Mouse (Mus musculus) liver (tissue): ENCODE measurements around the gene Ccdc87.
A peak's percentile ranks its signal among the peaks of the same experiment; 100 is the strongest.
"Not testable (repeated sequence)": the region's sequence is repeated elsewhere in the genome, so short reads cannot be mapped to it uniquely, and the experiment has no call there.

Experiments
- DNase-seq: peaks from one replicate; pipeline ENCODE4 v3.0.0-alpha.2; 2020; ENCODE audit warnings: mixed read lengths

The Ccdc87 gene

DNA sequence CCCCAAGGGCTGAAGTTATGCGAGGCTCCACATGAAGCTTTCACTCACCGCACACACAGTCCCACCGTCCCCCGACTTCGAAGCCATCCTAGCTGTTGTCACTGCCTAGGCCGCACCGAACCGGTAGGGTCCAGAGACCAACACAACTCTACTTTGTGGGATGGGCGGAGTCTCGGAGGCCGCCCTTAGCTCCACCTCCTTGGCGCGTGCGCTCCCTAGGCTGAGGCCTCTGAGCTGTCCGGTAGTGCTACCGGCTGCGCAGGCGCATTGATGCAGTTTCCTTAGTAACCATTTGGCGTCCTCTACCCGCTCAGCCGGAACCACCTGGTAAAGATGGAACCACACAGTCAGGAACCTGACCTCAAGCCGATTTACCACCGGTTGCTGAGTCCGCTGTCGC lies at the start of gene Ccdc87, which contains the start of gene Ccs:
Gene Ccdc87 (plus strand): TSS at position 218 of the 400 bp plus-strand sequence.
Gene Ccs (minus strand): TSS at position 184 of the 400 bp plus-strand sequence.
- peak; percentile 97 for DNase-seq

DNA sequence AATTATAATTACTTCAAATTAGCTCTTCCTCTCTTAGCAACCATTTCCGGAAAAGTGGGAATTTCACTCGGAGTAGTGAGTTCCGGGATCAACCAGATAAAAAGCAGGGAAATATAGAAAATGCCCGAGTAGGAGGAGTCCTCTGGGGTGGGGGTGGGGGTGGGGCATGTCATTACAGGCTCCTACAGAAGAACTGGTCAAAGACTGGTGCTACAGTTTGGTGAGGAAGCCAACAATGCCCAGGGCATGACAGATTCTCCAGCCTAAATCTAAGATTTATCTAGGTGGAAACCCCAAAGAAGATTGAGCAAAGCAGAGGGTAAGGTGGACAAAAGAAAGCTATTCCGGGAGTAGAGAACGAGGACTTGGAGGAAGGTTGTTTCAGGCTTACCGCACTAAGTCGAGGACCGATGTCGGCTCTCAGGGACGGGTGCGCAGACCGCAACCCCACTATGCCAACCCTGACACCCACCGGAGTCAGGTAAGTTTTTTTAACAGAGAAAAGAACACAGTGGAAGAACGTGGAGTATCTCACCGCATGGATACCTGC lies 45.8 kb upstream of the Ccdc87 start:
- peak; percentile 64 for DNase-seq

DNA sequence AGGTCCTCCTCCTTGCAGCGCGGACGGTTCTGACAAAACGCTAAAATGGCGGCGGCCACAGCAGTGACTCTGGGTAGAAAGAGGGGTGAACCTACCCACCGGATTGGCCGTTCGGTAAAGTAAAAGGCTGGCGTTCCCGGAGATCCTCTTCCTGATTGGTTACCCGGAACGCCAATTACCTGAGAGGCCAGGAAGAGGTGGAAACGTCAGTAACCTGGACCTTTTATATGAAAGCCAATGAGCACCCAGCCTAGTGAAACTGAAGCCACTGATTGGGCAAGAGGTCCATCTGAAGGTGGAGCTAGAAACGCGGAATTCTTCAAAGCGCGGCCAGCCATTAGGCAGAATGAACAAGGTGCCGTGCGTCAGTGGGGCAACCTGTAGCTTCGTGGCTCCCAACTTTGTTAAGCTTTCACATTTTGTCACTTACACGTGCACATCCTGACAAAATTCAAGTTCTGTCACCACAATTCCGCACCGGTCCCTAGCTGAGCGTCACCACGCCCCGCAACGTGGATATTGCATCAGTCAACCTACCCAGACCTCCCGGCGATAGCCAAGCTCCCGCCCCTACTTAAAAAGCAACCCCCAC lies 45.2 kb upstream of the Ccdc87 start, which contains the start of gene Rbm4:
Gene Rbm4 (minus strand): TSS at position 71 of the 592 bp plus-strand sequence.
- DNase-seq, result peak; percentile 95

DNA sequence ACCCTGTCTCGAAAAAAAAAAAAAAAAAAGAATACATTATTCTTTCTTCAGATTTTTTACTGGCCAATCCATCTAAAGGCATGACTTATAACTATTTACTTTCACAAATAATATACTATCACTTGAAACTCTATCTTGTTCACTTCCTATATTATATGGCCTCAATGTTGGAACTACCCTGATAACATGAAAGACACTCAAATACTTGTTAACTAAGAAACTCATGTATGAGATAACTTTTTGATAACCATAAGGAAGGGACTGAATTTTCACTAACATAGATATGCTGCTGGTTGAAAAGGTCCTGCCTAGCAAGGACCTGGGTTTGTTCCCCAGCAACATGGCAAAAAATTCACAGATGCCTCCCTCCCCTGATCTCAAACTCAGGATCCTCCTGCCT lies 43.2 kb upstream of the Ccdc87 start:
- DNase-seq, result no peak

DNA sequence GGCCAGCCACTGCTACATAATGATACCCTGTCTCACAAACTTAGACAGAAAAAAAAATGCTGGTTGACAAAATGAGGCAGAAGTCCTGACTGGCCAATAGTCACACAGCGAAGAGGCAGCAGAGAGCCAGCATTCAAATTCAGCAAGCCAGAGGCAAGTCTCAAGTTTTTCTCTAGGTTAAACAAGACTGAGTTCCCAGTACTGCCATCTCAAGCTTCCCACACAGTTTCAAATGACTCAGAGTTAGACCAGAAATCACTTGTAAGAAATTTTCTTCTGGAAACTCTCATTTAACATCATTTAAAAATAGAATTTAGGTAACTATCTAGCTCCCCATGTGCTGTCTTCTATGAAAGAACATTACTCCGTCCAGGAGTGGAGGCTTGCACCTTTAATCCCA lies 41.3 kb upstream of the Ccdc87 start:
- DNase-seq, result no peak

DNA sequence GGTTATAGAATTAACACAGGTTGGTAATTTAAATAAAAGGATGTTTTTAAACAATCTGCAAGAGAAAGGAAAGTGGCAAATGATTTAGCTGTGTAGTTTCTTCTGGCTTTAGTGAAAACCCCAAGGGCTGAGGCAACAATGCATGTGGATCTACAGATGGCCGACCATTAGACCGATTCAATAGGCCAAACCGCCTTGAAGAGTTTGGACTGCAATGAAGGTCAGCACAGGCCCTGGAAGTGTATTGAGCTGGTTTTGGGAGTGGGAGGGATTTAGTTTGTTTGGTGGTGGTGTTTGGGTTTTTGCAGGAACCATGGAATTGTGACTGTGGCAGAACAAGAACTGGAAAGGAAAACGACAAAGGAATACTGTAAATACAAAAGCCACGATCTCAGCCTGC lies 40.1 kb upstream of the Ccdc87 start:
- no peak for DNase-seq

DNA sequence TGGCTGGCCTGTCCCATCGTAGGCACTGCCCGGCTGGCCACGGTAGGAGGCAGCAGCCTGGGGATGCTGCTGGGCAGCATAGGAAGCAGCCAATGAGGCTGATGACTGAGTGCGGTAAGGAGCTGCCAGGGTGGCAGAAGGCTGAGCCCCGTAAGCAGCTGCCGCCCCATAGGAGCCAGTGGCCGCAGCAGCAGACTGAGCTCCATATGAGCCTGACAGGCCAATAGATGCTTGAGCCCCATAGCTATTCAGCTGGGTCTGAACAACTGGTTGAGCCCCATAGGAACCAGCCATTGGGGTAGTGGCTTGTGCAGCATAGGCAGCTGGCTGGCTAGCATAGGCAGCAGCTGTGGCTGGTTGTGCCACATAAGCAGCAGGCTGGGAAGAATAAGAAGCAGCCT lies 36.5 kb upstream of the Ccdc87 start:
- no peak for DNase-seq

DNA sequence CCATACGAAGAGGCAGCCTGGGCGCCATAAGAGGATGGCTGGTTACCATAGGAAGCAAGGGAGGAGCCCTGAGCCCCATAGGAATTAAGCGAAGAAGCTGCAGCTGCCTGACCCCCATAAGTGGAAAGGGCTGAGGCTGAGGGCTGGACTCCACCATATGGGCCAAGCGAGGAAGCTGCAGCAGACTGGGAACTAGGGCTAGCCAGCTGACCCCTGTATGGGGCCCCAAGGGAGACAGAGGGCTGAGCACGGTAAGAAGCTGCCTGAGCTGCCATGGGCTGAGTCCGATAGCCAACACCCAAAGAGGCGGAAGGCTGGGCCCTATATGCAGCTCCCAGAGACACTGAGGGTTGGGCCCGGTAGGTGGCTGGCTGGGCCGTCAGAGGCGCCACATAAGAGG lies 35.9 kb upstream of the Ccdc87 start:
- no peak for DNase-seq

DNA sequence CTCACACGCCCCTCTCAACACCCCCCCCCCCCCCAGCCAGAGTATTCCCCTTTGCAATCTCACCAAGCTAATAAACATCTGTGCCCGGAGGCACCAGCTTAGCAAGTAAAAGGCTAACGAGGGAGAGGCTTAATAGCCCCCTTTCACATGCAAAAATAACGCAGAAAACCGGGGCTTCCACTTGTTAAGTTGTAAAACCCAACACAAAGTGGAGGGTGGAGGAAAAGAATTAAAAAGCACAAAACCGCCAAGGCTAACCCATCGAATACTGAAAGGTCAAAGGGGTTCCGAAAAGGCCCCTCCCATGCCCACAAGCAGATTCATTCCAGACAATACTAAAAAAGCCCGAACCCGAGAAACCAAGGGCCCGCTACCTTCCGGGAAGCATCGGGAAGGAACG lies 28.9 kb upstream of the Ccdc87 start:
- DNase-seq, result no peak

DNA sequence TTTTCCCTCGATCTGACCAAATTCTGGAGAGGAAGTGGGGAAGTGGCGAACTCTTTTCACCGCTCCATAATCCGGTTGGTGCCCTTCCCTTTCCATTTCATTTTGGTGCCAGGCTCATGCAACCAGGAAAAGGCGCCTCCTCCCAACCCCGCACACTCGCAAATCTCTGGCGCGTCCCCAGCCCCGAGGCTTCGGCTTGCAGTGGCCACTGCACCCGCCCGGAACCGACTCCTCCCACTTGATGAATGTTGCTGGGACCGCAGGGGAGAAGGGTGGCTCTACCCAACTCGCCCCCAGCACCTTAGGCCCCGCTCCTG lies 28.5 kb upstream of the Ccdc87 start:
- no peak for DNase-seq

DNA sequence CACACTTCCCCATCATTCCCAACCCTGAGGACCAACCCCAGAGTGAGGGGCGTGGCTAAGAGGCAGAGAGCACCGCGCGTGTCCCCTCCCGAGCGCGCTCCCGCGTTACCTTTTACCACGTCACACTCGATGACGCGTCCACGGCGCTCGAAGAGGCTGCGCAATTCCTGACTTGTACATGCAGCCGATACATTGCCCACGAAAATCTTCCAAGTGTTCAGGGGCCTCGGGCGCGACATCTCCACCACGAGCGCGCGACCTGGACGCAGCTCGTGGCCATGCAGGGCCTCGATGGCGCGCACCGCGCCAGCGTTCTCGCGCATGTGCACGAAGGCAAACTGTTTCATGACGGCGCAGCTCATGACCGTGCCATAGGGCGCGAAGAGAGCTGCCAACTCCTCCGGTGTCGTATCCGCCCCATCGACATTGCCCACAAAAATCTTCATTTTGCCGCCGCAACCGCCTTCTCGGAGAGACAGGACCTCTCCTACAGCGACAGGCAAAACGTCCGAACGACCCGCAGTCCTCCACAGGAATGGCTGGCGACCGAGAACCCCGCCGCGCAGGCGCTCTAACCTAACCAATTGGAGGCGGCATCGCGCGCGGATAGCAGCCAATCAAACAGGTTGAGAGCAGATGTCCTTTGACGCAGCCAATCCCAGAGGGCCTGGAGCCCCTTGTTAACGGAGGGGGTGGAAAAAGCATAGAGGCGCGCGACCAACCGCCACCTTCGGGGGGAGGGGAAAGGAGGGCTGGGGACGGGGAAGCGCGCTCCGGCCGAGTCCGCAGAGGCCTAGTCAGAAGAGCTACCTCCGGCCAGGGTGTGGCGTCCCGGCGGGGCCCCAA lies 27.9 kb upstream of the Ccdc87 start, which contains the start of the genes Gm21992 and Rbm14:
Gene Gm21992 (minus strand): TSS at position 550 of the 846 bp plus-strand sequence.
Gene Rbm14 (minus strand): TSS at position 572 of the 846 bp plus-strand sequence.
- peak; percentile 98 for DNase-seq

DNA sequence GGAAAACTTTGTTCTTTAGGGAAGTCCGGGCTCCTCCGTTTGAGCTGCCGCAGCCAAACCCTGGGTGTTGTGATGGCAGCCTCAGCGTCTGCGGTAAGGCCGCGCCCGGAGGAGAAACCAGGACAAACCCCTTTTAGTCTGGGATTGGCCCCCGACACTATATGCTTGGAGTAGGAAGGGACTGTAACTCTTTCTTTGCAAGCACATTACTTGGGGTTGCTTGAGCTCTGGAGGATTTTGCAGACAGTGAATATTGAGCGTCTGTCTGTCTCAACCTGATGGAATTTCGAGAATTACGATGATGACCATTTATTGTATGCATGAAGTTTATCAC lies 27.3 kb upstream of the Ccdc87 start:
- no peak for DNase-seq

DNA sequence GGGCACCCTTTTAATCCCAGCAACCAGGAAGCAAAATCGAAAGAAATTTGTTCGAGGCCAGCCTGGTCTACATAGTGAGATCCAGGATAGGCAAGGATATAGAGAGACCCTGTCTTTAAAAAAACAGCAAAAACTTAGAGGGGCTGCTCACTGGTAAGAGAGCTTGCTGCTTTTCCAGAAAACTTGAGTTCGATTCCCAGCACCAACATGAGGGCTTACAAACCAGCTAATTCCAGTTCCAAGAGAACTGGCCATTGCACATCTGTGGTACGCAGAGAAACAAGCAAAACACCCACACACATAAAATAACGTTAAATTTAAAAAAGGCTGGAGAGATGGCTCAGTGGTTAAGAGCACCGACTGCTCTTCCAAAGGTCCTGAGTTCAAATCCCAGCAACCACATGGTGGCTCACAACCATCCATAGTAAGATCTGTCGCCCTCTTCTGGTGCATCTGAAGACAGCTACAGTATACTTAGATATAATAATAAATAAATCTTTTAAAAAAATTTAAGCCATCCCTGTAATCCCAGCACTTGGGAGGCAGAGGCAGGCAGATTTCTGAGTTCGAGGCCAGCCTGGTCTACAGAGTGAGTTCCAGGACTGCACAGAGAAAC lies 26.7 kb upstream of the Ccdc87 start:
- DNase-seq, result not testable (repeated sequence)

DNA sequence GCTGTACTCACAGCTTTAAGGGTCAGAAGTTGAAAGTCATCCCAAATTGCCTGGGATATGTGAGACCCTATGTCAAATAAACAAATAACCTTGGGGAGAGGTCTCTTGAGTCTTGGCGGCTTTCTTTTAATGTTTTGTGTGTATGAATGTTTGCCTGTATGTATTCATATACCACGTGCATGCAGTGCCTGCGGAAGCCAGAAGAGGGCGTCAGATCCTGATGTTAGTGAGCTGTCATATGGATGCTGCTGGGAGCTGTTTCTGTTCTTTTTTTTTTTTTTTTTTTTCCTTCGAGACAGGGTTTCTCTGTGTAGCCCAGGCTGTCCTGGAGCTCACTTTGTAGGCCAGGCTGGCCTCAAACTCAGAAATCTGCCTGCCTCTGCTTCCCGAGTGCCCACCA lies 26.2 kb upstream of the Ccdc87 start:
- peak; percentile 64 for DNase-seq

DNA sequence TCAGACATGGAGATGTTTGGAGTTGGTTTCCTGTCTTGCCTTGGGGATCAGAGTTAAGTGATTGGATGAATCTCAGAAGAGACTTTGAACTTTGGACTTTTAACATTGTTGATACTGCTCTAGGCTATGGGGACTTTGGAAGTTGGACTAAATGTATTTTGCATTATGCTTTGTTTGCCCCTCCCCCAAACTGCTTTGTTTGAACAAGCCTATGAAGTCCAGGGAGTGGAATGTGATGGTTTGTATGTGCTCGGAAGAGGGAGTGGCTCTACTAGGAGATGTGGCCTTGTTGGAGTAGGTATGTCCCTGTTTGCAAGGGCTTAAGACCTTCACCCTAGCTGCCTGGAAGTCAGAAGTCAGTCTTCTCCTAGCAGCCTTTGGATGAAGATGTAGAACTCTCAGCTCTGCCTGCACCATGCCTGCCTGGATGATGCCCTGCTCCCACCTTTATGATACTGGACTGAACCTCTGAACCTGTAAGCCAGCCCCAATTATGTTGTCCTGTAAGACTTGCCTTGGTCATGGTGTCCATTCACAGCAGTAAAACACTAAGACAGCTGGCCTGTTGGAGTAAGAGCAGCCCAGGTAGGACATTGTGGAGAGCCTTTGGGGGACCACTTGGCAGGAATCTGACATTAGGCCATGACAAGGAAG lies 21.9 kb upstream of the Ccdc87 start:
- no peak for DNase-seq

DNA sequence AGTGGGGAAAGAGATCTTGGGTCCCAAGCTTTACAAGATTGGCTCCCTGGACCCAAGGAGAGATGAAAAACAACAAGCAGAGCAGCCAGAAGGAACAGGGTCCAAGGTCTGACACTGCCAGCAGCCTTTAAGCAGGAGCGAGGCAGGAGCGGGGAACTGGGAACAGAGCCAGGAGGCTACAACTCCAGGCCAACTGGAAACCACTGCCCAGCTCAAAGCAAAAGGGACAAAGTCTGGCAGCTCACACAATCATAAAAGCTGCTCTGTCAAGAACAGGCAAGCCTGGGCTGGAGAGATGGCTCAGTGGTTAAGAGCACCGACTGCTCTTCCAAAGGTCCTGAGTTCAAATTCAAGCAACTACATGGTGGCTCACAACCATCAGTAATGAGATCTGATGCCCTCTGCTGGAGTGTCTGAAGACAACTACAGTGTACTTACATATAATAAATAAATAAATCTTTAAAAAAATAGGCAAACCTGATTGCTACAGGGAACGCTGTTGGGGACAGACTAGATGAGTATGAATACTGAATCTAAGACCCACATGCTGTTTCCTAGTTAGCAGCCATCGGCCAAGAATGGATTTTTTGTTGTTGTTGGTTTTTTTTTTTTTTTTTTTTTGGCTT lies 18.4 kb upstream of the Ccdc87 start:
- DNase-seq, result peak; percentile 35

DNA sequence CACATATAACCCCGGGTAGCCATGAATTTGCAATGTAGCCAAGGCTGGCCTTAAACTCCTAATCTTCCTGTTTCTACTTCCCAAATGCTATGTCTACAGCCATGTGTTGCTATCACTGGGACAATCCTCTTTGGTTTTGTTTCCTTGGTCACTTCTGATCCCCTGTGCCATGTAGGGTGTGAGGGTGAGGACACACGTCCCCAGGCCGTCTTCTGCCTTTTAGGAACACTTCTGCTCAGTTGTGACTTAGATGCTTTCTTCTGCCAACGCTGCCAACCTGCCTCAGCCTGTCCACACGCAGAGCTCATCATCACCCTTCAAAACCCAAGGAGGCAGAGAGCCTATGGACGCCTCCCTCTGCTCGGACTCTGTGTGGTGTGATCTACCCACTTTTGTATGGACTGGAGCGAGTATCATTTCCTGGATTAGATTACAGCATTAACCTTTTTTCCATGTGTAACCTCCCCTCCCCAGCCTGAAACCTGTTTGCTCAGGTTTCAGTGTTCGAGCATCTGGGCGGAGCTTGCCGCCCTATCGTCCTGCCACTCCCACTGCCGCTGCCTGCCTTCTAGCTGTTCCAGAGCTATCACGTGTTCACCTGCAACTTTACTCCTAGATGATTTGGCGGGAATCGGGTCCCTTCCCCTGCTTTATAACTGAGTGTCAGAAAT lies 10.6 kb upstream of the Ccdc87 start:
- DNase-seq, result peak; percentile 52

DNA sequence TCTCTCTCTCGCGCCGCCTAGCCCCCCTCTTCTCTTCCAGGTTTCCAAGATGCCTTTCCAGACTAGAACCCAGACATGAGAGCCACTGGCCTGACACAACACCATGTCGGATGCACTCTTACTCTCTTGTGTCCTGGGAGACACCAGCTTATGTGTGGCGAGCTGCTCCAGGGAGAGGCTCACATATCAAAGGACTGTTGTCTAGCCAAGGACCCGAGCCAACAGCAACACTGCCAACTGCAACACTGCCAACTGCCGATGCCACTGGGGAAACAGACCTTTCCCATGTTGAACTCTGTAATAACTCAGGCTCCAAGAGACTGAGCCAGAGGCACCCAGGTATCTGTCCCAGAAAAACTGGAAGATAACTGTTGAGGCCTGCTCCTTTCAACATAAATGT lies 10.0 kb upstream of the Ccdc87 start:
- DNase-seq, result no peak

DNA sequence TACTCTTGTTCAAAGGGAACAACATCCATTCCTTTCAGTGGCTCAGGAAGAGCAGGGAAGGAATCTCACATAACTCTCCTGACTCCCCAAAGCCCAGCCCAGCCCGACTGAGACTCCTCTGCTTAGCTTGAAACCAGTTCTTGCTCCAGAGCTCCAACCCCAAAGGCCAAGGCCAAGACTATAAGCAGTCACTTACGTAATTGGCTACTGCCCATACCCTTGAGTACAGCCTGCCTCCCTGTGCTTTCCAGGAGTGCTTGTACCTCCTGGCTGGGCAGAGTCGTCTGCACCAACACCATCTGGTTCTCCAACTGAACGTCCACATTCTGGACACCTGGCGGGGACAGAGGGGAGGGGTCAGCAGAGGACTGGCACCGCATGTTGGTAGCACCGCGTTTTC lies 5.2 kb upstream of the Ccdc87 start:
- no peak for DNase-seq

DNA sequence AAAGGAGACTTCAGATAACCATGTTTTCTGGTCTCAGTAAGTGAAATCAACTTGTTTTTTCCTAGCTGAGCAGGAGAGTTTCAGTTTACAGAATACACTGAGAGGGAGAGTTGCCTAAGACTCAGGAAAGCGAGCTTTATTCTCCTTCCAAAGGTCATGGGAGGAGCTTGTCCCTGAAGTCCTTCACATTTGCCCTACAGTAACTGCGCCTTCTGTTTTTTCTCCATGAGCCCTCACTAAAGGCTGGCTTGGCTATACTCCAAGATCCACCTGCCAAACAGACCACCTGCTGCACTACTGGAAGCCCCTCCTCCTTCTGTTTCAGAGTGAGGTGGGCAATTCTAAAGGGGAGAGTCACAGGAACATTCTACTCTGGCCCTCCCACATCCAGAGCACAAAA lies 3.1 kb upstream of the Ccdc87 start:
- DNase-seq, result no peak

DNA sequence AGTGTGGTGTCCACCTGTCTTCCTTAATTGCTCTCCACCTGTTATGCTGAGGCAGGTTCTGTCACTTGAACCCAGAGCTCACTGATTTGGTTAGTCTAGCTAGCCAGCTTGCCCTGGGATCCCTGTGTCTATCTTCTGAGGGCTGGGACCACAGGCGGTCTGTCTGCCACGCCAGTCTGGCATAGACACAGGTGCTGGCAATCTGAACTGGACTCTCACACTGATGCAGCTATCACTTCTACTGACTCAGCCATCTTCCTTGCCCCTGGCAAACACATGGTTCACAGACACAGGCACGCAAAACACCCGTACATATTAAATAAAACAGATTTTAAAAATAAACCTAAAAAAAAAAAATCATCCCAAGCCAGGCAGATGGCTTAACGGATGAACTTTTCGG lies 2.1 kb upstream of the Ccdc87 start:
- no peak for DNase-seq

DNA sequence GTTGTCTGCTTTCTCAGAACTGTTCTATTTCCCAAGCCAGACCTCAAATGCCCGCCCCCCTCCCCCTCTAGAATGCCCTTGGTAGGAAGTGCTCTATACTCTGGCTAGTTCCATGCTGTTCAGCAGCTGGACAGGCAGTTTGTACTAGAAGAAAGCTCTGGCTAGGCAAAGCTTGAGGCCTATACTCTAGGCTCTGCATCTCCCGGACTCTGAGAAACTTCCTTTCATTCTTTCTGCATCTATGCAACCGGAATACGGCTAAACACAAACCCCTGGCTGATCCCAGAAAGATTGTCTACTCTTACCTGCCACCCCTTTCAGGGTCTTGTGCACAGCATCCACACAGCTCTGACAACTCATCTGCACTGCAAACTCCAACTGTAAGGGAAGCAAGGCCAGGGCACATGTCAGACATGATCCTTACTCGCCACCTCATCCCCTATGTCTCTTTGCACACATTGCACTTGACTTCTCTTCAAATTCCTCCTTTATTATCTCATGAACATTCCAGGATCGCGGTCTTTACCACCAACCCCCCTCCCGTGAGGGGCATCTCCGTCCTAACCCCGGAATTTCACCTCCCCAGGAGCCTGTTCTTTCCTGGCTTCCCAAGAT lies 533 bp upstream of the Ccdc87 start:
- DNase-seq, result no peak
